Mouse (Mus musculus): ENCODE measurements around the gene Cldn15.
"Not testable (repeated sequence)": the region's sequence is repeated elsewhere in the genome, so short reads cannot be mapped to it uniquely, and the experiment has no call there.

Cldn15 gene

GRCm38 (mm10) chr5:136949551-136950336 is 16.7 kb upstream of the Cldn15 start:
- ATAC-seq (ENCODE audit: low TSS enrichment), result not testable (repeated sequence)

DNA sequence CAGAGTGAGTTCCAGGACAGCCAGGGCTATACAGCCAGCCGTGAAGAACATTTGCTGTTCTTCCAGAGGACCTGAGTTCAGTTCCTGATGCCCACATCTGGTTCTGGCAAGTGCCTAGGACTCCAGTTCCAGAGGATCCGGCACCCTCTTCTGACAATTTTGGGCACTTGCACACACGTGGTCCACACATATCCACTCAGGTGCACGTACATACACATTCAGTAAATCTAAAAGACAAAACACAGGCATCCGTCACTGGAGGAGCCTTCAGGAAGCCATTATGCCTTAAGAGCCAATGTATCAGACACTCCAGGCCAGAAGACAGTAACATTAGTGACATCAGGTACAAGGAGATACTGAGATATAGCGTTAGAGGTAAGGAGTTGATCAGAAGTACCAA is 15.9 kb upstream of the Cldn15 start:
- ATAC-seq (ENCODE audit: low TSS enrichment), result no peak

GRCm38 (mm10) chr5:136952153-136952552 is 14.3 kb upstream of the Cldn15 start:
- no peak for ATAC-seq (ENCODE audit: low TSS enrichment)

DNA sequence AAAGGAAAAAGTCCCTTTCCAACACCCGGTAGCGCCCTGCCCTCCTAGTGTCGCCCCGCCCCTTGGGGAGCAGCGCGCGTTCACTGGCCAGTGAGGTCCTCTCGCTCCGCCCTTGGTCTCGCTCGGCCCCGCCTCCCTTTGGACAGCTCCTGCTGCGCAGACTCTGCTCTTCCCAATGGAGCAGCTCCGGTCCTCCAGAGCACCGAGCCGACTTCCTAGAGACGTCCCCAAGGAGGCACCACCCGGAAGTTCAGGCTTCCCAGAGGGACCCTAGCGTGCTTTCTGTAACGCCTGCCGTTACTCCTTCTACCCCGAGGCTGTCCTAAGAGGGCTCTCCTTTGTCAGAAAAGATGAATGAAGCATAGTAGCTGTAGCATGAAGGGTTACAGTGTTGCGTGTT is 13.4 kb upstream of the Cldn15 start, which contains the start of gene Fis1:
Gene Fis1, plus strand, starts transcription at position 261 of the 400 bp plus-strand sequence.
- peak; percentile 98 for ATAC-seq (ENCODE audit: low TSS enrichment)

DNA sequence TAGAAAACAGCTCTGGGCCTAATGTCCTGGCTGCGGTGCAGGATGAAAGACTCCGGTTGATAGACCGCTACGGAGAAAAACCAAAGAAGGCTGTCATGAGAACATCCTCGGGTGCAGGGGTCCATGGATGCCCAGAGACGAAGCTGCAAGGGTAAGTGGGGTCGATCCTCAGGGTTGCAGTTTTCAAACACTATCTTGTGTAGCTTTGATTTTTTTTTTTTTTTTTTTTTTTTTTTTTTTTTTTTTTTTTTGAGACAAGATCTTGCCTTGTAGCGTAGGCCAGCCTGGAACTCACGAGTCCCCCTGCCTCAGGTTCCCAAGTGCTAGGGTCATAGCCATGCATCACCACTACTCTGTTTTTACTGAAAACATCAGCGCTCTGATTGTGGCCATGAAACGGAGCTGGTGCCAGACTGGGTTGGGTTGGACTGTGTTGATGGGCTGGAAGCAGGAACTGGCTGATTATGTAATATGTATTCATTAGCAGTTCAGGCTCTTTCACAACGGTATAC is 12.9 kb upstream of the Cldn15 start:
- ATAC-seq (ENCODE audit: low TSS enrichment), result peak; percentile 27; the same call in 1 of the 2 replicates

DNA sequence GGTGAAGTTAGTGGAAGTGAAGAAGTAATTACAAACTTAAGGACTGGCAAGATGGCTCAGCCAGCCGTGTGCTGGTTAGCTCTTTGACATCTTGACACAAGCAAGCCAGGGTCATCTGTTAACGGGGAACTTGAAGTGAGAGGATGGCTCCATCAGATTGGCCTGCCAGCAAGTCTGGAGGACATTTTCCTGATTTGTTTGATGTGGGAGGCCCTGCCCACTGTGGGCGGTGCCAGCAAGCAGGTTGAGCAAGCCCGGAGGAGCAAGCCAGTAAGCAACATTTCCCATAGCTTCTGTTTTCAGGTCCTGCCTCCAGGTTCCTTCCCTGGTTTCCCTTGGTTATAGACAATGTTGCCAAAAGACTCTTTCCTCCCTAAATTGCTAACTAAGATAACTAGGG is 10.8 kb upstream of the Cldn15 start:
- ATAC-seq (ENCODE audit: low TSS enrichment), result no peak

- ATAC-seq (ENCODE audit: low TSS enrichment), result no peak
Observed at GRCm38 (mm10) chr5:136957250-136957649, 9.2 kb upstream of the Cldn15 start.

- ATAC-seq (ENCODE audit: low TSS enrichment), result no peak
Observed at GRCm38 (mm10) chr5:136958991-136959605, 7.3 kb upstream of the Cldn15 start.

- ATAC-seq (ENCODE audit: low TSS enrichment), result no peak
Observed at GRCm38 (mm10) chr5:136960053-136960452, 6.4 kb upstream of the Cldn15 start.

- no peak for ATAC-seq (ENCODE audit: low TSS enrichment)
Observed at GRCm38 (mm10) chr5:136961334-136961982, 5.0 kb upstream of the Cldn15 start.

- peak; percentile 92 for ATAC-seq (ENCODE audit: low TSS enrichment)
Observed at GRCm38 (mm10) chr5:136961983-136962461, 4.4 kb upstream of the Cldn15 start.

DNA sequence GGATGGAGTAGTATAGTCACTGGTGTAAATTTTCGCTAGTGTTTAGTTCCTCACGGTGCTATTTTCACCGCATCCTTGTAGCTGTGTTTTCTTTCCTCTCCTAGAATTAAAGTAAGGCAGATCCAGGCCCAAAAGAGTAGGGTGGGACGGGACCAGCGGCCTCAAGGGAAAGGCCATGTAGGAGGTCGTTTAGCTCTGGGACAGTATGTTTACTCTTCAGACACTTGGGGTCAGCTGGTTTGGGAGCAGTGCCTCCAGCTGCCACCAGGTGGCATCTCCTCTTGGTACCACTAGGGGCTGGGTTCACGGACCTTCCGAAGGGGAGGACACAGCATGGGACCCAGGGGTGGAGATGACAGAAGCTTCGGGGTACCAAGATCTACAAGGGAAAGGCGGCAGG is 3.9 kb upstream of the Cldn15 start:
- ATAC-seq (ENCODE audit: low TSS enrichment), result peak; percentile 41; the same call in 1 of the 2 replicates

- no peak for ATAC-seq (ENCODE audit: low TSS enrichment)
Observed at GRCm38 (mm10) chr5:136962966-136963540, 3.4 kb upstream of the Cldn15 start.

- no peak for ATAC-seq (ENCODE audit: low TSS enrichment)
Observed at GRCm38 (mm10) chr5:136965210-136965609, 1.2 kb upstream of the Cldn15 start.

- no peak for ATAC-seq (ENCODE audit: low TSS enrichment)
Observed at GRCm38 (mm10) chr5:136965686-136966085, 730 bp upstream of the Cldn15 start.

DNA sequence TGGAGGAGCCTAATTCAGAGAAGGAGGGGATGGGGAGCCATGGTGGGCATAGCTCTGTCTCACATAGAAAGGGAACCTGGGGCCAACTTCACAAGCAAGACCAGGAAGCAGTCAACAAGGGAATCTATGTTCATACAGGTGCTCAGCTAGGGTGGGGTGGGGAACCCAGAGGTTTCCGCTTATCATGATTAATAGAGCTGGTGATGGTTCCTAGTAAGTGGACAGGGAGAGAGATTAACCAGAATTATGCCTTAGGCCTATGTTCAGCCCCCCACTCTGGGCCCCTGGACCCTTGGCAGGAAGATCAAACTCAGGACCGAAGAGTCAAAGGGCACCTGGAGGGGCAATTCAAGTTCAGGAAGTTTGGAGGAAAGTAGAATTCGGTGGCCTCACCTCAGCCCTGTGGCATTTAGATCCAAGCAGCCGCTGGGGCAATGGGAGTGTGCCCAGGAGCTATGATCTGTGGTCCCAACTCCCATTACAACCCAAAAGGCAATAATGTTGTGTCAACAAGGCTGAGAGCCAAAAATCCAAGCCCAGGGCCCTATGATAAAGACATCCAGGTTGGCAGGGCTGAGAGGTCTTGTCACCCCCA is 542 bp downstream of the Cldn15 start:
- no peak for ATAC-seq (ENCODE audit: low TSS enrichment)

DNA sequence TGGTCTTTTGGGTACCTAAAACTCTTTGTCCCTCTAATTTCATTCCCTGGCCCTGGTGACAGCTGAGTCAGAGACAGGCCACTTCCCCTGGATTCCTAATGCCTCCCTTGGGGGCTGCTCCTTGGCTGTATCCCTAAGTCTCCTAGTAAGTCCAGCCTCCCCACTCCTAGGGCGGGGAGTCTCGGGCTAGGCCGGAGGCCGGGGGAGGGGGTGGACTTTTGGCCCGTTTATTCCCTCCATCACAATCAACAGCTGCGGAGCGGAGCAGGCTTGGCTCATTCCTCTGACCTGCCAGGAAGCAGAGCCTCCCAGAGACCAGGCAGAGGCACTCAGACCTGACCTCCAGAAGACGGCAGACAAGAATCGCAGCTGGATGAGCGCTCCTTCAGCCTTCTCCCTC is 1.2 kb downstream of the Cldn15 start:
- ATAC-seq (ENCODE audit: low TSS enrichment), result no peak

DNA sequence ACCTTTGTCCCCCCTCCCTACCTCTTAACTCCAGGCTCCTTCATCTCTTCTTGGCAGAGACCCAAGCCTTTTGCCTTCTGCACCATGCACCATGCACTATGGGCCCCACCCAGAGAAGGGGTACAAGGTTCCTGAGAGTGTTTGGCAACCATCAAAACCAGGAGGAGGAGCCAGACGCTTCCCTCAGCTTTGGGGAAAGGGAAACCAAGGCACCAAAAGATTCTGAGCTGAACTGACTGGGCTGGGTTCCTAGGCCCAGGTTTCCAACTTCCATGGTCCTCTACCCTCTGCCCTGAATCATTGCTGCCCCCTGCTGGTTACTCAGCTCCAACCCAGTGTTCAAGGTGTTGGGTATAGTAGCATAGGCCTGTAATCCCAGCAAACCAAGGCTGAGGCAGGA is 4.3 kb downstream of the Cldn15 start:
- ATAC-seq (ENCODE audit: low TSS enrichment), result peak; percentile 62; the same call in 1 of the 2 replicates

- no peak for ATAC-seq (ENCODE audit: low TSS enrichment)
Observed at GRCm38 (mm10) chr5:136973670-136974069, 7.3 kb downstream of the Cldn15 start.

DNA sequence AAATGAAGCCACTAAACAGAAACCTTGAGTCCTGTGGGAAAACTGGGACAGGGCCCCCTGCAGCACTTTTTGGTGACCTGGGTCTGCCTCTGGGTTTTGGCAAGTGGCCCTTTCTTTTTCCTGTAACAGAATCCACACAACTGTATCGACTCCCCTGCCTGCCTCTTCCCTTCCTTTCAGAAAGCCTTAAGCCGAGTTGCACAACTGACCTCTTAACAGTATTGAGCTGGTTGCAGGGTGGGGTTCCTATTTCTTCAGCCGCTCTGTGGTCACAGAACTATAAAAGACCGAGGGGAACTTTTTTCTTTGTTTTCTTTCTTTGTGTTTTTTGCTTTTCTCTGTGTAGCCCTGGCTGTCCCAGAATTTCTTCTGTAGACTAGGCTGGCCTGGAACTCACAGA is 11.4 kb downstream of the Cldn15 start:
- no peak for ATAC-seq (ENCODE audit: low TSS enrichment)

GRCm38 (mm10) chr5:136979762-136980161 is 13.3 kb downstream of the Cldn15 start:
- no peak for ATAC-seq (ENCODE audit: low TSS enrichment)

GRCm38 (mm10) chr5:136980974-136981373 is 14.6 kb downstream of the Cldn15 start:
- ATAC-seq (ENCODE audit: low TSS enrichment), result no peak
